Mouse (Mus musculus): ENCODE results near the gene Cacng6.

The Cacng6 gene

DNA sequence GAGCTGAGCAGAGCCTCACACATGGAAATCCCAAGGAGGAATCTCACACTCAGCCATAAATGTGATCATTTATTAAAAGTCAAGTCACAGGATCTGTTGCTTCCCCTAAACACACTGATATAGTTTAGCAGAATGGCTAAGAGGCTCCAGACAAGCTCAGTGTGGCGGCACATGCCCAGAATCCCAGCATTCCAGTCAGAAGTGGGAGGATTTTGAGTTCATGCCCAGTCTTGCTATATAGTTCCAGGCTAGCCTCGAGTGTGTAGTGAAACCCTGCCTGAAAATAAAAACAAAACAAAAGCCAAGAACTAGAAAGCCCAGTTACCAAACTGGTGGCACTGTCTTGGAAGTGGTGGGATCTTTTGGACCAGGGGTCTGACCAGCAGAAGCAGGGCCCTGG is 44.6 kb downstream of the Cacng6 start:
- DNase-seq = no peak

DNA sequence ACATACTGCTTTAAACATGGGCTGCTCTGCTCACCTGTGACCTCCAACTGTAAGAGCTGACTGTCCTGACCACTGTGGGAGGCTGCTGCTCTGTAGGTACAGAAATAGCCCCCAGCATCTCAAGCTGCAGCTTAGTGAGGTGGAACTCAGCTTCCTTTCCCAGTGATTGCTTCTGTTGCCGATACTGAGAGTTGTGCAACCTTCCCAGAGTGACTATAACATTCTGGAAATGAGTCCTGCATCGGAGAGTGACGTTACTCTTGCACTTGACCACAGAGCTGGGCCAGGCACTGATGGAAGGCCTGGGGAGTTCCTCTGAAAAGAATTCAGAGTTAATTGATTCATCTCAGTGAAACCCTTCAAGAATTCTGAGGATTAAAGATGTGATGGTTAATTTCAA is 48.8 kb downstream of the Cacng6 start:
- no peak for DNase-seq

DNA sequence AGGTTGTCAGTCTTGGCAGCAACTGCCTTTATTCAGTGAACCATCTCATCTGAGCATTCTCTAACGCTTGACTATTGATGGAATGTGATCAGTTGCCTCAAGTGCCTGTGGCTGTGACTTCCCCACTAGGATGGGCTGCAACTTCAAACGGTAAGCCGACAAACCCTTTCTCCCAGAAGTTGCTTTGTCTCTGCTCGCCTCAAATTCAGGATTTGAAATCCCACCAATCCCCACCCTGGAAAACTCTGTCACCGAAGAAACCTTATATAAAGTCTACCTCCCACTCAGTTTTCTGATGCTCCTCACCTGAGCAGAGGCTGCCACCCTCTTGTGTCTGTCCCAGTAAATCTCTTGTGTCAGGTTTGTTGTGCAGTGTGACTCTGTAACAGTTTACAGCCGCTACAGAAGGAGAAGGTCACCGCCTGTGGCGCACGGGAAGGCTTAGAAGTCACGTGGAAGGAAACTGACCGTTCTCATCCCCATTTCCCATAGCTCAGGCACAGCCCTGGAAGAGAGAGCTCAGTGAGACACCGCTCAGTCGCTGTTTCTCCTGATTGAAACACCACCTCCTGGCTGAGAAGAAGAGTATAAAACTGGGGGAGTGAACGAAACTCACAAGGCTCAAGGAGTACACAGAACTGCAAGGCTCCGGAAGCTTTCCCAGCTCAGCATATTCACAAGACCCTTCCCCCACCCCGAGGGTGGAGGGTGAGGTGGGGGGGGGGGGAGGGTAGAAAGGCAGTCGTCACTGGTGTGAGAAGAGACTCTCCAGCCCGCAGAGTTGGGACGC is 50.5 kb downstream of the Cacng6 start:
- DNase-seq = no peak

DNA sequence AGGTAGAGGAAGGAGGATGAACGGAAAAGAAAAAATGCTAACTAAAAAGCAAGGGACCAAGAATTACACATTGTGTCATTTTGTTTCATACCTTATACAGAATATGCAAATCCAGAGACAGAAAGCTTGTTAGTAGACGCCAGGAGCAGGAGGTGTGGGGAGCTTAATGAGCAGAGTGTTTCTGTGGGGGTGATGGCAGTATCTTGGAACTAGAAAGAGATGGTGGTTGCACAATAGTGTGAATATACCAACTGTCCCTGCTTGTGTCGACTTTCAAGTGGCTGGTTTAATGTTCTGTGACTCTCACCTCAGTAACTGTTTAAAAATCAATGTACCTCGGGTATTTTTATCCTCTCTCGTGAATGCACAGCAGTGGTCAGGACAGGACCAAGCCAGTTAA is 52.7 kb downstream of the Cacng6 start:
- DNase-seq = no peak

DNA sequence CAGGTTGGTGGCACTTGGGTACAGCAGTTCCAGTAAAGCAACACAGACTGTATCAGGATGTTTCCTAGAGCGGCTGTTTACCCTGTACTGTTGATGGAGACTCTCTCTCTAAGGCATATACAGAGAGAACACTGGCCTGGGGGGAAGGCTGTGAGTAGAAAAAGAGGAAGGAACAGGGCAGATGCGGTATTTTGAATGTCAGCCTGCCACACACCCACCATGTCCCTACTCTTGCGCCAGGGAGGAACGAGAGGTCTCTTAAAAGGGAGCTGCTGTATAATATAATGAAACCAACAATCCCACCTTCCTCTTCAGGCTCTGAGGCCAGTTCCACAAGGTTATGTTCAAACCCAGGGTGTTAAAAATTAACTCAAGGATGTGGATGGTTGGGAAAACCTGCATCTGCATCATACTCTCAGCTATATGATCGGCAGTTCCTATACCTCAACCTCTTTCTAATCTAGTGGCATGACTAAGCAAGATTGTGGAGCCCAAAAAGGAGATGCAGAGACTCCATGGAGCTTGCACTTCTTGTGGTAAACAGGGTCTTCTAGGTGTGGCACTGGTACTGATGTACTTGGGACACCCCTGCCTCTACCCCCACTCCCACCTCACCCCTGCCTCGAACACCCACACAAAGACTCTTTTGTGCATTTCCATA is 58.1 kb downstream of the Cacng6 start:
- DNase-seq = no peak
